Mouse (Mus musculus) gastrocnemius, postnatal 4 days (tissue): ENCODE data around the gene Rpl34. TPM values are rescaled to one million over a fixed set of nuclear protein-coding genes. Genes with fewer than 3 reads are reported as not detected.
A peak's percentile ranks its signal among the peaks of the same experiment; 100 is the strongest.

ENCODE experiments used
- DNase-seq, 2 experiments: peaks; one replicate each; pipeline ENCODE4 v3.0.0; 2021 to 2022; ENCODE audit warnings: low spot score in 2 of 2, mixed read lengths in 2 of 2
- long read RNA-seq, 2 experiments: library from polyadenylated mRNA; stranded (forward); transcript quantifications; one replicate each; pipeline ENCODE4 v2.0.0; 2021
- total RNA-seq, 2 experiments: library from RNA; stranded (reverse); gene quantifications; 2 replicates each; pipeline ENCODE4 v1.2.3; 2021

The Rpl34 gene
- 100 to 1,000 TPM; 708 to 806 TPM for total RNA-seq
- long read RNA-seq, experiment 1, transcript Rpl34-201 (5 exons, 624 nt): minor isoform, 15 of 132 reads
- long read RNA-seq, experiment 1, transcript Rpl34-202 (5 exons, 480 nt): major isoform, 107 of 132 reads
- long read RNA-seq, experiment 1, partial matches to known transcripts: 5 of 132 reads
- long read RNA-seq, experiment 1, other reads (novel, unspliced or antisense): 0 of 132 reads
- long read RNA-seq, experiment 2, transcript Rpl34-202 (5 exons, 480 nt): major isoform, 117 of 149 reads
- long read RNA-seq, experiment 2, transcript Rpl34-206 (1 exons, 573 nt): minor isoform, 5 of 149 reads
- long read RNA-seq, experiment 2, transcript Rpl34-201 (5 exons, 624 nt): minor isoform, 13 of 149 reads
- long read RNA-seq, experiment 2, partial matches to known transcripts: 8 of 149 reads
- long read RNA-seq, experiment 2, other reads (novel, unspliced or antisense): 2 of 149 reads

GRCm38 (mm10) chr3:130730189-130730653 is at the start of gene Rpl34:
Rpl34 (minus strand) TSS chr3:130730398.
- DNase-seq: peak; percentile 82 to 91

- no peak for DNase-seq
Observed at GRCm38 (mm10) chr3:130768172-130768571, 38.0 kb upstream of the Rpl34 start.

GRCm38 (mm10) chr3:130764091-130764490 is 33.9 kb upstream of the Rpl34 start:
- no peak for DNase-seq

GRCm38 (mm10) chr3:130760711-130761435 is 30.7 kb upstream of the Rpl34 start:
- peak in 1 of 2 experiments; percentile 59 for DNase-seq

- no peak for DNase-seq
Observed at GRCm38 (mm10) chr3:130758157-130758841, 28.1 kb upstream of the Rpl34 start.

GRCm38 (mm10) chr3:130757117-130757852 is 27.1 kb upstream of the Rpl34 start:
- no peak for DNase-seq

- DNase-seq: no peak
Observed at GRCm38 (mm10) chr3:130749206-130749605, 19.0 kb upstream of the Rpl34 start.

GRCm38 (mm10) chr3:130746673-130747619 is 16.7 kb upstream of the Rpl34 start:
- no peak for DNase-seq

GRCm38 (mm10) chr3:130737652-130738361 is 7.6 kb upstream of the Rpl34 start:
- DNase-seq: no peak

- DNase-seq: no peak
Observed at GRCm38 (mm10) chr3:130736758-130737157, 6.6 kb upstream of the Rpl34 start.

GRCm38 (mm10) chr3:130729472-130730188 is 568 bp downstream of the Rpl34 start:
- DNase-seq: peak in 1 of 2 experiments; percentile 55

- DNase-seq: no peak
Observed at GRCm38 (mm10) chr3:130727676-130728075, 2.5 kb downstream of the Rpl34 start.

- DNase-seq: no peak
Observed at GRCm38 (mm10) chr3:130727036-130727435, 3.2 kb downstream of the Rpl34 start.

GRCm38 (mm10) chr3:130725718-130726117 is 4.5 kb downstream of the Rpl34 start:
- no peak for DNase-seq

GRCm38 (mm10) chr3:130722733-130723478 is 7.3 kb downstream of the Rpl34 start:
- DNase-seq: no peak

- DNase-seq: no peak
Observed at GRCm38 (mm10) chr3:130720225-130720624, 10.0 kb downstream of the Rpl34 start.

GRCm38 (mm10) chr3:130718871-130719270 is 11.3 kb downstream of the Rpl34 start:
- DNase-seq: no peak

GRCm38 (mm10) chr3:130716555-130716954 is 13.6 kb downstream of the Rpl34 start:
- DNase-seq: no peak
